Mouse (Mus musculus) myocyte (in vitro differentiated cells): ENCODE measurements at regions not wholly inside any gene's neighbourhood (a gene's known extent, or its start where the extent isn't known, plus 50 kb on each side); places are given as distances from the start of the nearest gene placed in this dataset.

Experiments used
- CEBPB ChIP-seq: IDR thresholded peaks from 2 replicates; pipeline ENCODE4 v1.6.1; 2011; ENCODE audit warnings: mild to moderate bottlenecking, moderate library complexity; ENCODE audit not compliant: poor library complexity, insufficient read depth, severe bottlenecking
- E2F4 ChIP-seq: IDR thresholded peaks from one replicate; pipeline ENCODE4 v1.6.1; 2011; ENCODE audit warnings: mild to moderate bottlenecking, control low read depth, moderate library complexity; ENCODE audit not compliant: insufficient read depth
- MAX ChIP-seq: IDR thresholded peaks from one replicate; pipeline ENCODE4 v1.6.1; 2011; ENCODE audit warnings: low read depth, mild to moderate bottlenecking, control low read depth
- MYOG ChIP-seq, 3 experiments: IDR thresholded peaks; one replicate each; pipeline ENCODE4 v1.6.1; 2011; ENCODE audit warnings: control low read depth in 2 of 3, low read depth in 2 of 3, mild to moderate bottlenecking in 2 of 3; ENCODE audit not compliant: insufficient read length in 2 of 3, control insufficient read depth in 1 of 3, insufficient read depth in 1 of 3
- POLR2A ChIP-seq: IDR thresholded peaks from one replicate; pipeline ENCODE4 v1.6.1; 2011; ENCODE audit warnings: low read depth, mild to moderate bottlenecking, control low read depth, moderate library complexity; ENCODE audit not compliant: insufficient read length
- POLR2AphosphoS2 ChIP-seq: IDR thresholded peaks from one replicate; pipeline ENCODE4 v1.6.1; 2011; ENCODE audit warnings: low read depth, control low read depth; ENCODE audit not compliant: insufficient read length
- SRF ChIP-seq: IDR thresholded peaks from one replicate; pipeline ENCODE4 v1.6.1; 2011; ENCODE audit warnings: low read depth; ENCODE audit not compliant: control insufficient read depth, insufficient read length
- TCF12 ChIP-seq: IDR thresholded peaks from one replicate; pipeline ENCODE4 v1.6.1; 2011; ENCODE audit warnings: mild to moderate bottlenecking, control low read depth; ENCODE audit not compliant: poor library complexity, insufficient read depth, severe bottlenecking
- USF1 ChIP-seq: IDR thresholded peaks from one replicate; pipeline ENCODE4 v1.6.1; 2011; ENCODE audit warnings: low read depth, mild to moderate bottlenecking, control low read depth, moderate library complexity

DNA sequence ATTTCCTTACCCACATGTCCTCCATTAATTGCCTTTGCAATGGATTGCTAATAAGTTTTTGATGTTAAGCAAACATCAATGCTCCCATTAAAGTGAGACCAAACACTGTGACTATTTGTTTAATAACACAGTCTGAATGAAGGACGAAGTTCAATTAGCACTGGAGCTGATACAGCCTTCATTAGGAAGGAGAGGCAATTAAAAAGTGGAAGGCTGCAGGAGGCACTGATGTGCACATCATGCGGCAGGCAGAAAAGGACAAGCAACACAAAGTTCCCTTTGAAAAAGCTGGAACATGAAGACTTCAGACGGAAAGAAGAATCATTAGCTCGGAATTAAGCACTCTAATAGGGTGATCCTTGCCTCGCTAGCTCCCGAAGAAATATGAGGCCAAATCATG is 238.4 kb downstream of the Mat2b start:
- no peak for TF ChIP-seq POLR2A
- no peak for TF ChIP-seq POLR2AphosphoS2
- no peak for TF ChIP-seq MAX
- TF ChIP-seq SRF: no peak
- TF ChIP-seq CEBPB: no peak
- TF ChIP-seq USF1: no peak
- TF ChIP-seq E2F4: no peak
- TF ChIP-seq MYOG (IDR thresholded peaks at IDR 0.05; ENCODE audit: control insufficient read depth in 1 of 3, insufficient read depth in 1 of 3, insufficient read length in 2 of 3, low read depth in 2 of 3): no peak
- no peak for TF ChIP-seq TCF12
